Mouse (Mus musculus) testis, adult 2 months (tissue): Measurements from ENCODE around the gene Tjp3. TPM values are rescaled to one million over a fixed set of nuclear protein-coding genes. Genes with fewer than 3 reads are reported as not detected.

Experiments used
- H3K27ac ChIP-seq: fragments of 200-500 bp; 2 replicates; pipeline ENCODE4 v1.5.1; 2012; ENCODE audit warnings: low read depth, low read length; ENCODE audit not compliant: control insufficient read depth, insufficient read depth
- H3K27me3 ChIP-seq: fragments of 200-500 bp; 2 replicates; pipeline ENCODE4 v1.6.1; 2012; ENCODE audit warnings: mild to moderate bottlenecking, low read length, moderate library complexity; ENCODE audit not compliant: control insufficient read depth, insufficient read depth
- H3K36me3 ChIP-seq: fragments of 200-500 bp; 2 replicates; pipeline ENCODE4 v1.6.1; 2012; ENCODE audit warnings: mild to moderate bottlenecking, low read length; ENCODE audit not compliant: control insufficient read depth, insufficient read depth
- H3K4me1 ChIP-seq: fragments of 200-500 bp; 2 replicates; pipeline ENCODE4 v1.6.1; 2012; ENCODE audit warnings: low read length; ENCODE audit not compliant: control insufficient read depth, insufficient read depth
- H3K4me3 ChIP-seq: fragments of 200-500 bp; 2 replicates; pipeline ENCODE4 v1.5.1; 2012; ENCODE audit warnings: low read depth, mild to moderate bottlenecking, low read length, moderate library complexity, mixed read lengths; ENCODE audit not compliant: control insufficient read depth
- CTCF ChIP-seq: fragments of 200-500 bp; IDR thresholded peaks from 2 replicates; pipeline ENCODE4 v1.5.1; 2012; ENCODE audit warnings: low read depth, mild to moderate bottlenecking, inconsistent platforms, low read length, moderate library complexity; ENCODE audit not compliant: control insufficient read depth, insufficient read depth, insufficient replicate concordance
- POLR2A ChIP-seq: fragments of 200-500 bp; IDR thresholded peaks from 2 replicates; pipeline ENCODE4 v1.6.1; 2012; ENCODE audit warnings: low read depth, mild to moderate bottlenecking, inconsistent platforms, low read length, moderate library complexity; ENCODE audit not compliant: control insufficient read depth
- polyA plus RNA-seq: library from polyadenylated mRNA; depleted of rRNA; stranded (reverse); fragments of >200 nt; gene quantifications from 2 replicates; pipeline ENCODE4 v1.2.3, GENCODE M21; 2012; rRNA removed

The Tjp3 gene
- 0.56 and 0.99 TPM in 2 replicates for polyA plus RNA-seq

DNA sequence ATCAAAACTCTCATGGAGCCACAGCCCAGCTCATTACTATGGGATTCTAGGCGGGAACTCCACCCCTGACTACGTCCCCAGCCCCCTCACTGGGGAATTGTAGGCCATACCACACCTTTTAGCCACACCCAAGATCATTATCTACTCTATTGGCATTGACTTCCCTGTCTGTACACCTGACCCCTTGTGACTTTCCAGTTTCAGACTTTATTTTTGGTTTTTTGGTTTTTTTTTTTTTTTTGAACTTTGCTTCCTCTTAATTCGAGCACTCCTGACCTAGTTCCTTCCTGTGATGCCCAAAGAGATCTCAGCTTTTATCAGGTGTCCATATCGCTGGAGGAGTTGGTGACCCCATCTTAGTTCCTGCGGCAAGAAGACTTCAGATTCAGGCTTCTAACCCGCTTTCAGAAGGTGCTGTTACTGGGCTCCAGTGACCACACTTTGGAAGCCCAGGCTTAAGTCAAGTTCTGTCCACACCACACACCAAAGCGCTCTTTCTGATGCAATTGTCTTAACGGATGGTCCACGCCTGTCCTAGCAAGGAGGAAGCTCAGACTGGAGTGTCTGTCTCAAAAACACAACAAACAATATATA lies at the start of gene Tjp3:
Gene Tjp3, minus strand, starts transcription at position 71 of the 594 bp plus-strand sequence.
- no peak for TF ChIP-seq POLR2A
- TF ChIP-seq CTCF: no peak
- Histone ChIP-seq H3K4me1 (peaks cover 16% of the 10 kb centered on the region), H3K36me3 (no peaks in the 10 kb centered on the region), H3K27me3 (no peaks in the 10 kb centered on the region), H3K27ac (no peak within 1 kb of the TSS), H3K4me3 (peak within 1 kb of the TSS; percentile 90; the same call in 1 of the 2 replicates)

DNA sequence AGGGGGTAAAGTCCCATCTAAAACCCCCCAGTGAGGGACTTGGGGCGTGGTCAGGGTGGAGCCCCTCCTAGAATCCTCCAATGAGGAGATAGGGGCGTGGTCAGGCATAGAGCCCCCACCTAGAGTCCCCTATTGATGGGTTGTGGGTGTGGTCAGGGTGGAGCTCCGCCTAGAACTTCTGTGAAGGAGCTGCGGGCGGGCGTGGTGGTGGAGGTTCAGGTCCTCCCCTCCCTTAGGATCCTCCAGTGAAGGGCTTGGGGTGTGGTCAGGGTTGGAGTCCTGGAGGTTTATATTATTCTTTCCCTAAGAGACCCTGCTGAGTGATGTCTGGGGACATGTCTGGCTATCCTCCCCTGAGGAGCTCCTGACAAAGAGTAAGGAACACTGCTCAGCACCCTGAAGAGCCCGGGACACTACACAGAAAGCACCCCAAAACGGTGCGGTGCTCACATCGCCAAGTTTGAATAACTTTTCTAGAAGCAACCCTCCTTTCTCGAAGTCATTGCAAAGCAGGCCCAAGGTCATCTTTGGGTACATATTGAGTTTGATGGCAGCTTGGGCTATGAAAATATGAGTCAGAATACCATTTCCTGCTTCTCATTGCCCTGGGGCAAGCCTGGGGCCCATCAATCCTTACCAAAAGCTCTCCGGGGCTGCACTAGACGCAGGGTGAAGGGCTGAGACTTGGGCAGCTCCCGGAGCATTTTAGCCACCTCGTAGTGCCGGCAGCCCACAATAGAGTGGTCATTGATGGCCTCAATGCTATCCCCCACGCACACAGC lies 49.4 kb upstream of the Tjp3 start:
- Histone ChIP-seq H3K4me3 (no peak overlapping the region), H3K27ac (no peak overlapping the region), H3K27me3 (no peaks in the 10 kb centered on the region), H3K4me1 (peaks cover 45% of the 10 kb centered on the region), H3K36me3 (no peaks in the 10 kb centered on the region)
- TF ChIP-seq CTCF (no peak), POLR2A (no peak)

DNA sequence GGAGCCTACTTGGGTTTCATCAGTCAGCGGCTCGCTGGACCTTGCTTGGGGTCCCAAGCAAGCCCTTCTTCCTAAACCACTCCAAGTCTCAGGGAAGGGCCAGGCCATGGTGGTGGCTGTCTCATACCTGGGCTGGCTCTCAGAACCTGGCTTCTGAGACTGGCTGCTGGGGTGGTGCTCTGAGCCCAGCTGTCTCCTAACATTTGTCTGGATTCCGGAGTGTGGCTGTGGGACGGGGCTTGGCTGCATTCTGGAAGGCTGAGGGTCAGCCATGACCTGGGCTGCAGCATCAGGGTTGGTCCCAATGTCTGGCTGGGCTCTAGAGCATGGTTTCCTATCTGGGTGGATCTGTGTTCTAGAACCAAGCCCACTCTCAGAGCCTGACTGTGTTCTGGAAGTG lies 45.2 kb upstream of the Tjp3 start:
- H3K27ac ChIP-seq: no peak overlapping the region
- peaks cover 43% of the 10 kb centered on the region for H3K4me1 ChIP-seq
- no peaks in the 10 kb centered on the region for H3K27me3 ChIP-seq
- no peaks in the 10 kb centered on the region for H3K36me3 ChIP-seq
- H3K4me3 ChIP-seq: no peak overlapping the region
- TF ChIP-seq CTCF (no peak), POLR2A (no peak)

DNA sequence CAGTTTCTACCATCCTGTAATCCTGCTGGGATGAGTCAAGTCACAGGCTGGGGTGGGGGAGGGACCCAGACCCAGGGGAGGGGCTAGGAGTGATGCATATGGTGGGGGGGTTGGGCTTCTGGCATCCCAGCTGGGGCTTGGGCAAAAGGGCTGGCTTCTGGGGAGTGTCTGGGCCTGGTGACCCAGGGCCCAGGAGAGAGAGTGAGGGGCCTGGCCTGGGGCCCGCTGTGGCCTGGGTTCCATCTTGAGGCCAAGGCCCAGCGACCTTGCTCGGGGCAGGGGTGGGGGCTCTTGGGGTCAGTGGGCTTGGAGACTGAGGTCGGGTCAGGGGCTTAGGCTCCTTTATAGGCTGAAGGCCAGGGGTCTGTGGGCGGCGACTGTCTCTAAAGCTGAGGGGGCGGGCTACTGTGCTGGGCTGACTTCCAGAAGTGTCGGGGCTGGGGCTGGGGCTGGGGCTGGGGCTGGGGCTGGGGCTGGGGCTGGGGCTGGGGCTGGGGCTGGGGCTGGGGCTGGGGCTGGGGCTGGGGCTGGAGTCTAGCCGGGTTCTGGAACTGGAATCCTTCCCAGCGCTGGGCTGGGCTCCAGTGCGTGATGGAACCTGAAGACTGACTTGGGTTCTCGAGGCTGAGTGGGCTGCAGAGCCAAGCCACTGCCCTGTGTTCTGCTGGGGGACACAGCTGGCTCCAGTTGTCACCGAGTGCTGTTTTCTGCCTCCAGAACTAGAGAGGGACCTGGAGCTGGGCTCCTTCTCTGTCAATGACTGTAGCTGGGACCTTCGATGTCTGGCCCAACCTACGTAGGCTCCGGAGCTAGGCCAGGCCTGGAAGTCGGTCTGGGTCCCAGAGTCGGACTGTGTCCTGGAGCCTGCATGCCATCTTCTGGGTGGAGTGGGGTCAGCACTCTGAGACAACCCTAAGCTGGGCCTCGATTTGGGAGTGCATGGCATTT lies 44.3 kb upstream of the Tjp3 start:
- TF ChIP-seq POLR2A (no peak), CTCF (no peak)
- Histone ChIP-seq H3K36me3 (no peaks in the 10 kb centered on the region), H3K27me3 (no peaks in the 10 kb centered on the region), H3K4me3 (no peak overlapping the region), H3K27ac (no peak overlapping the region), H3K4me1 (peaks cover 36% of the 10 kb centered on the region)

DNA sequence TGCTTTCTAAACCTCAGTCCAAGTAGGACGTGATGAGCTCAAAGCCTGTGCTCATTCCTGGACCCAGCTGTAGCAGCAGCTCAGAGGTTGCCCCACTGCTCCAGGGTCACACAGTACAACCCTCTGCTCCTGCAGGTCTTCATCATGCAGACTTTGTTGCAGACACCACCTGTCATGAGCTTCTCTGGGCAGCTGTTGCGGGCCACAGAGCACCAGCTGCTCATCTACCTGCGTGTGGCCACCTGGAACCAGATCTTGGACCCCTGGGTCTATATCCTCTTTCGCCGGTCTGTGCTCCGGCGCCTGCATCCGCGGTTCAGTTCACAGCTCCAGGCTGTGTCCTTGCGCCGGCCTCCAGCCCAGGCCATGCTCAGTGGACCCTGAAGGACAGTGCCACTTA lies 42.9 kb upstream of the Tjp3 start:
- no peak overlapping the region for H3K27ac ChIP-seq
- no peaks in the 10 kb centered on the region for H3K27me3 ChIP-seq
- no peaks in the 10 kb centered on the region for H3K36me3 ChIP-seq
- peaks cover 30% of the 10 kb centered on the region for H3K4me1 ChIP-seq
- TF ChIP-seq POLR2A (no peak), CTCF (no peak)
- H3K4me3 ChIP-seq: no peak overlapping the region

DNA sequence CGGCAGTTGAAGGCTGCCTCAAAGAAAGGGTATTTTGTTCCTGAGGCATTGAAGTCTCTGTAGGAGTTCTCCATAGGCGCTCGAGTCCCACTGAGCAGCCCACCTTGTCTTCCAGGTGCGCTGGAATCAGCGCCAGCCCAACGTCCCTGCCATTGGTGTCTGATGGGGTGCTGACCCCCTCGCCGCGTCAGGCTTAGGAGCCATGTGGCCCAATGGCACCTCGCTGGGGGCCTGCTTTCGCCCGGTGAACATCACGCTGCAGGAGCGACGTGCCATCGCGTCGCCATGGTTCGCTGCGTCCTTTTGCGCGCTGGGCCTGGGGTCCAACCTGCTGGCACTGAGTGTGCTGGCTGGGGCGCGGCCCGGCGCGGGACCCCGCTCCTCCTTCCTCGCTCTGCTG lies 40.9 kb upstream of the Tjp3 start:
- Histone ChIP-seq H3K36me3 (no peaks in the 10 kb centered on the region), H3K4me3 (peak overlapping the region; percentile 53), H3K4me1 (peaks cover 20% of the 10 kb centered on the region), H3K27ac (no peak overlapping the region), H3K27me3 (no peaks in the 10 kb centered on the region)
- TF ChIP-seq POLR2A (no peak), CTCF (no peak)

DNA sequence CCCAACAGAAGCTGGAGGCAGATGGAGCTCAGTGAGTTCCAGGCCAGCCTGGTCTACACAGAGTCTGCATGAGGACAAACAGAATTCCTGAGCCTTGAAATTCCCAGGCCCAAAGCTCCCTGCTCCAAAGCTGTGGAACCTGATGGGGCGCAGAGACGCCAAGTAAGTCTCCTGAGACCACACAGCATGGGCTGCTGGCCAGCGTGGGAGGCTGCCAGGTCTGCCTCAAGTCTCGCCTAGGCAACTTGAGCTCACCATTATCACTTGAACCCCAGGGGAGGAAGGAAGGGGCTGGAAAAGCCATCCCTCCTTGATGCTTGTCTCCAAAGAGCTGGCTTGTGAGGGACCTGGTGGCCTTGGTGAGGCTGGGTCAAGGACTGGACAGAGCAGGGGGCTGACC lies 38.6 kb upstream of the Tjp3 start:
- Histone ChIP-seq H3K4me3 (no peak overlapping the region), H3K27ac (no peak overlapping the region), H3K4me1 (peaks cover 7% of the 10 kb centered on the region), H3K36me3 (no peaks in the 10 kb centered on the region), H3K27me3 (no peaks in the 10 kb centered on the region)
- TF ChIP-seq CTCF: no peak
- TF ChIP-seq POLR2A: no peak
